Mouse (Mus musculus) limb, embryonic 15.5 days (tissue): ENCODE data around the gene Slc6a17. TPM values are rescaled to one million over a fixed set of nuclear protein-coding genes. Genes with fewer than 3 reads are reported as not detected.

Experiments
- ATAC-seq: fragments of 200-750 bp; cut with Nextera tagmentation; 2 replicates; pipeline ENCODE4 v1.8.0; 2017; ENCODE audit warnings: low read depth, moderate TSS enrichment; ENCODE audit not compliant: insufficient number of reproducible peaks, low FRiP score, low TSS enrichment
- H3K27ac ChIP-seq: fragments of 300-500 bp; sonication (generic); 2 replicates; pipeline ENCODE4 v1.5.1; 2015; ENCODE audit warnings: moderate library complexity, mild to moderate bottlenecking, inconsistent platforms
- H3K27me3 ChIP-seq: fragments of 300-500 bp; sonication (generic); 2 replicates; pipeline ENCODE4 v1.6.1; 2015; ENCODE audit warnings: inconsistent platforms
- H3K36me3 ChIP-seq: fragments of 300-500 bp; sonication (generic); 2 replicates; pipeline ENCODE4 v1.6.1; 2015; ENCODE audit warnings: inconsistent platforms
- H3K4me1 ChIP-seq: fragments of 300-500 bp; sonication (generic); 2 replicates; pipeline ENCODE4 v1.6.1; 2015; ENCODE audit warnings: inconsistent platforms
- H3K4me2 ChIP-seq: fragments of 300-500 bp; sonication (generic); 2 replicates; pipeline ENCODE4 v1.6.1; 2015; ENCODE audit warnings: mild to moderate bottlenecking, inconsistent platforms
- H3K4me3 ChIP-seq: fragments of 300-500 bp; sonication (generic); 2 replicates; pipeline ENCODE4 v1.5.1; 2015; ENCODE audit warnings: mild to moderate bottlenecking, inconsistent platforms
- H3K9ac ChIP-seq: fragments of 300-500 bp; sonication (generic); 2 replicates; pipeline ENCODE4 v1.6.1; 2015; ENCODE audit warnings: inconsistent platforms
- H3K9me3 ChIP-seq: fragments of 300-500 bp; sonication (generic); 2 replicates; pipeline ENCODE4 v1.6.1; 2016; ENCODE audit warnings: inconsistent platforms
- WGBS: fragments of 180-500 bp; shearing (Covaris S2); methylation state at CpG from one replicate; pipeline ENCODE4 v1.1.7; 2015; 5-methylcytosine and 5-hydroxymethylcytosine counted together
- polyA plus RNA-seq: library from polyadenylated mRNA; unstranded; fragments of >200 nt; fragmentation: Nextera tagmentation; extraction: Ambion mirVana; gene quantifications from 2 replicates; pipeline ENCODE4 v1.2.1, GENCODE M21; 2015

Slc6a17 gene
- polyA plus RNA-seq, 1 experiment from 2014 or later = 6.5 TPM

DNA sequence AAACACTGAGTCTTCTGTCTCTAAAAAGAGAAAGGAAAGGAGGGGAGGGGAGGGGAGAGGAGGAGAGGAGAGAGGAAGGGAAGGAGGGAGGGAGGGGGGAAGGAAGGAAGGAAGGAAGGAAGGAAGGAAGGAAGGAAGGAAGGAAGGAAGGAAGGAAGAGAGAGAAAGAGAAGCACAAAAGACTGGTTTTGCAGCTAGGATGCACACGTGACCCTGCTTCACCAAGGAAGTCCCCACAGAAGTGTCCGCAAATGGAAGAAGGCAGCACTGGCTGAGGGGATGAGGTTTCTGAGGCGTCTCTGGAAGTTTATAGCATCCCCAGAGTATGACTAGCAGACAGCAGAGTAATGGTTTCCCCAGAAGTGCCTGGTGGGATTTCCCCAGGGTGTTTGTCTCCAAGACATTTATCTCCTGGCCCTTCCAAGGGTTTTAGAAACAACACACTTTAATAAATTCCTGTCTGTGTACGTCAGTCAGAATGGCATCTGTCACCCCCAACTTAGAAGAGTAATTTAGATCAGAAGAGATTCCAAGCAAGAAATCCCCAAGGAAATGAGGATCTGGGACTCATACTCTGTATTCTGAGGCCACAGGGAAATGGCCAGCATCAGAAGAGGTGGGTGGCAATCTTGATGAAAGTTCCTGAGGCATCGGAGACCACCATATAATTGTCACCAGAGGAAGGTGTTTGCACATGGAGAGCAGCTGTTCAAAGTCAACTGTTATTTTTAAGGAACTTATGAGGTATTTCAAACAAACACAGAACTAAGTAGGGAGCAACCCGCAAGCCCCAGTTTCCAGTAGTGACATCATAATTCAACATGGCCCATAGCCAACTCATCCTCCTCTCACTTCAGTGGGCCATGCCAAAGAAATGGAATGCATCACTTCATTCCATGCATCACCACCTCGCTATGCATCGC lies 25.6 kb upstream of the Slc6a17 start:
- peaks cover 4% of the 10 kb centered on the region; the same call in 1 of the 2 replicates for H3K27me3 ChIP-seq
- H3K4me3 ChIP-seq = no peak overlapping the region
- ATAC-seq = no peak

DNA sequence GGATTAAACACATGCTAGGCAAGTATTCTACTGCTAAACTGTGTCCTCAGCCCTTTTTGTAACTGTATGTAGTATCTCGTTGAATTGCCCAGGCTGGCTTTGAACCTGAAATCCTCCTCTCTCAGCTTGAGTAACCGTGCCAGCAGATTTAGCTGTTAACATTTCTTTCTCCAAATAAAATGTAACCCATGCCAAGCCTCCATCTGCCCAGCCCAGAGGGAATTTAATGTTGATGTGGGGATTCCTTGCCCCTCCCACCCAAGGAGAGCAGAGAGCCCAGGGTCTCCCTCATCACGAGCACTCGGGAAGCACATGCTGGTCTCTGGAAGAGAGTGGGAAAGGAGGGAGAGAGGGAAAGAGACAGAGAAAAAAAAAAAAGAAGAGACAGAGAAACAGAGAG lies 24.8 kb upstream of the Slc6a17 start:
- Histone ChIP-seq H3K36me3 (no peaks in the 10 kb centered on the region), H3K27me3 (peaks cover 4% of the 10 kb centered on the region; the same call in 1 of the 2 replicates), H3K9me3 (no peaks in the 10 kb centered on the region), H3K4me3 (no peak overlapping the region), H3K4me1 (peaks cover 25% of the 10 kb centered on the region), H3K9ac (no peak overlapping the region), H3K4me2 (no peak overlapping the region), H3K27ac (no peak overlapping the region)
- ATAC-seq = no peak
- WGBS = 41% methylated on average over 4 of the region's 4 CpGs

More for the DNA sequence above, 25.6 kb upstream of the Slc6a17 start:
- H3K27ac ChIP-seq = no peak overlapping the region
- no peaks in the 10 kb centered on the region for H3K9me3 ChIP-seq
- peaks cover 22% of the 10 kb centered on the region for H3K4me1 ChIP-seq
- H3K9ac ChIP-seq = no peak overlapping the region
- H3K4me2 ChIP-seq = no peak overlapping the region
- WGBS = 55% methylated on average over 8 of the region's 8 CpGs
- no peaks in the 10 kb centered on the region for H3K36me3 ChIP-seq

DNA sequence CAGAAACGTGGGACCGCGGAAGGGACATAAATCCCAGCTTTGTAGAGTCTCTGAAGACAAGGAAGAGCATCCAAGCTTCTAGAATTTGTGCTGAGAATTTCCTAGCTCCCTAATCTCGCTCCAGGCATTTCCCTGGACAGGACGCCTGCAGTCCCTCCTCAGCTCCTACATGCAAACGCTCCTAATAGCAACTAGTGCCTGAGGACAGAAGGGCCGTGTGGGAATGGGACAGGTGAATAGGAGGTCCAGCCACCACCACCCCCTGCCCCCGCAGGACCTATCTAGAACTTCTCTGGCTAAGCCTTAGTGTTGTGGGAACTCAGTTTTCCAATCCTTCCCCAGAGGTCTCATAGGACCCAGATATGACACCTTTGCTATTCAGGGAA lies 19.7 kb upstream of the Slc6a17 start:
- Histone ChIP-seq H3K9me3 (no peaks in the 10 kb centered on the region), H3K27me3 (peaks cover 7% of the 10 kb centered on the region; the same call in 1 of the 2 replicates), H3K4me3 (peak overlapping the region; percentile 17), H3K27ac (0 out of 2 replicates have a peak overlapping the region, but pooled peaks have one; percentile 24), H3K4me2 (peak overlapping the region; percentile 43), H3K9ac (no peak overlapping the region), H3K36me3 (no peaks in the 10 kb centered on the region), H3K4me1 (peaks cover 12% of the 10 kb centered on the region)
- WGBS = 17% methylated on average over 8 of the region's 8 CpGs
- ATAC-seq = no peak

DNA sequence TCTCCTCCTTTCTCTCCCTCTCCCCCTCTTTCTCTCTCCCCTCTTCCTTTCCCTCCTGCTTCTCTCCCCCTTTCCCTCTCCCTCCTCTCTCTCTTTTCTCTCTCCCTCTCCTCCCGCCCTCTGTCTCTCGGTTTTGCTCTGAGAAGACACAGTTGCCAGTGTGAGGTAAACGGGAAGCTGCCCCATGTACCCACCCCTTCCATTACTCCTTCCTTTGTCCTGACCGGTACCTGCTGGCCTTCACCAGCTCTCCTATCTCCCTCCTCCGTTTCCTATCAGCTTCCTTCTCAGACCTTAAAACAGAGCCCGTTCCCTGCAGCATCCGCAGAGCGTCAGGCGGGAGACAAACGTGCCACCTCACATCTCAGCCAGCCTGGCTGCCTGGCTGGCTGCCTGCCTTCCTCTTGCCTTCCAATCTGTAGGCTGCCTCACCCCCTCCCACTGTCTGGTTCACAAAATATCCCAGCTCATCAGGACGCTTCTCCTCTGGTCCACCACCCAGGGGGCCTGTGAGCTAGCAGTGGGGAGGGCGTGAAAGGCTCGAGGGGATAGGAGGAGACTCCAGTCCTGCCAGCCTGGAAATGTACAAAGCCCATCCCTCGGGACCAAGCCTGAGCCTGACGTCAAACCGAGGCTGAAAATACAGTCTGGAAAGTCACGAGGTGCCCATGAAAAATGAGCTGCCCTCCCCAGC lies 19.1 kb upstream of the Slc6a17 start:
- Histone ChIP-seq H3K4me2 (peak overlapping the region; percentile 43), H3K27me3 (peaks cover 7% of the 10 kb centered on the region; the same call in 1 of the 2 replicates), H3K36me3 (no peaks in the 10 kb centered on the region), H3K4me1 (peaks cover 12% of the 10 kb centered on the region), H3K9ac (no peak overlapping the region), H3K4me3 (peak overlapping the region; percentile 17), H3K27ac (0 out of 2 replicates have a peak overlapping the region, but pooled peaks have one; percentile 24), H3K9me3 (no peaks in the 10 kb centered on the region)
- 4% methylated on average over 17 of the region's 17 CpGs for WGBS
- peak; percentile 63 for ATAC-seq

DNA sequence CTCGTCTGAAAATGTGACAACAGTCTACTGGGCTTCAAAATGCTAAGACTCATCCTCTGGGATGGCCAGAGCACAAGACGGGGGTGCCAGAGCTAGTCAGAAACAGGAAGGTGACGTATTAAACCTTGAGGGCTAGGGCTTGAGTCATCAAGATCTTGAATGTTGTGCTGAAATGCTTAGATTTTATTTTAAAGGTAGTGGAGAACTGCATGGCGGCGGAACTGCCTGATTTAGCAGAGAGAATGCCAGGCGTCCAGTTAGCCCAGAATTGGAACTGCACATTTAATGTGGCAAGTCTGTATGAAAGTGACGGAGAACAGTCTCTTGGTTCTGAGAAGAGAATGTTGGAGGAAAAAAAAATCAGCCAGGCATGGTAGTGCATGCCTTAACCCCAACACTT lies 17.1 kb upstream of the Slc6a17 start:
- H3K36me3 ChIP-seq = no peaks in the 10 kb centered on the region
- no peak overlapping the region for H3K9ac ChIP-seq
- no peak for ATAC-seq
- H3K27ac ChIP-seq = no peak overlapping the region
- H3K4me2 ChIP-seq = no peak overlapping the region
- H3K27me3 ChIP-seq = peaks cover 7% of the 10 kb centered on the region; the same call in 1 of the 2 replicates
- H3K9me3 ChIP-seq = no peaks in the 10 kb centered on the region
- H3K4me1 ChIP-seq = peaks cover 12% of the 10 kb centered on the region
- 86% methylated on average over 7 of the region's 7 CpGs for WGBS
- no peak overlapping the region for H3K4me3 ChIP-seq

DNA sequence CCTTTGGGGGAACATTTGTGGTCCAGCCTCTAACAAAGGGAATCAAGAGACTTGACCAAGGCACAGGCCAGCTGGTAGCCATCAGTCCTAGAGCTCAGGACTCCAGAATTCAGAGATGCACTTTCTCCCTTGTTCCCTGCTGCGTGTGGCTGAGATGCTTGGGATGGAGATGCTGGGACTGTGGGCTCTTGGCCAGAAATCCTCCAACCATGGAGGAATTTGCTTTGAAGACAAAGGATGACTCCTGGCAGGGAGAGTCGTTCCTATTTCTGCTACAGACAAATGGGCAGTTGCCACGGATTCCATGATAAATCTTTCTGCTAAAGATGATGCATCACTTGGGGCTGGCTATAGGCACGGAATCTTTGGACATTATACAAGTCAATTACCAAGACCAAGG lies 15.7 kb upstream of the Slc6a17 start:
- no peak overlapping the region for H3K4me3 ChIP-seq
- no peak overlapping the region for H3K9ac ChIP-seq
- H3K27ac ChIP-seq = no peak overlapping the region
- H3K4me2 ChIP-seq = no peak overlapping the region
- ATAC-seq = no peak
- no peaks in the 10 kb centered on the region for H3K9me3 ChIP-seq
- 0 out of 2 replicates have a peak, but pooled peaks cover 3% of the 10 kb centered on the region for H3K27me3 ChIP-seq
- peaks cover 15% of the 10 kb centered on the region for H3K4me1 ChIP-seq
- WGBS = 51% methylated on average over 4 of the region's 4 CpGs
- H3K36me3 ChIP-seq = no peaks in the 10 kb centered on the region

DNA sequence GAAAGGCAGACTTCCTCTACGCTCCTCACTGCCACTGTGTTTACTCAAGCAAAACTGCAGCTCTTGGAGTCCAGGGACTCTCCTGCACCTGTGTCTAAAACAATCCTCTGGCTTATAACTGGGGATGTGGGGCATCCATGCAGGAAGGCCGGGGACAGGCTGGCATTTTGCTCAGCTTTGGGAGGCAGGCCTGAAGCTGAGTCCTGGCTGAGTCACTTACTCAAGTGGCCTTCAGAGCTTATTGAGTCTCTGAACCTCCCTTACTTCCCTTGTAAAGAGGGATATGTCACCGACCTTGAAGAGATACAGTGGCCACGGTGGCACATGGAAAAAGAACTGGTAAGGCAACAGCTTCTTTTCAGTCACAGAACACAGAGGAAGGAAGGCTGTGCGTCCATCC lies 12.8 kb upstream of the Slc6a17 start:
- Histone ChIP-seq H3K36me3 (no peaks in the 10 kb centered on the region), H3K27me3 (0 out of 2 replicates have a peak, but pooled peaks cover 2% of the 10 kb centered on the region)
- WGBS = 83% methylated on average over 5 of the region's 5 CpGs

DNA sequence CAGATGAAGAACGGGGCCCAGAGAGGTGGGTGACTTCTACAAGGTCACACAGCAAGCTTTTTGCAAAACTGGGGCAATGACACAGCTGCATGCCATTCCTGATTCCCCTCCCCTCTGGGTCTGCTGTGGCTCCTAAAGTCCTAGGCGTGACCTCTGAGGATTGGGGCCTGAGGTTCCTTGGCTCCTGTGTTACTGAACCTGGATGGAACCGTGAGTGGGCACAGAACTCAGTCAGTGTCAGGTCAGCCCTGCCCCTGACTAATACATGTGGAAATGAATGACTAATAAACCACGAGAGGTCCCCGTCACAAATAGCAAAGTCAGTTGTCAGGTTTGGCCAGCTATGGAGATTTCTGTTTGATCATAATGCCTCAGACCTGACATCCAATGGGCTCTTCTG lies 11.4 kb upstream of the Slc6a17 start:
- Histone ChIP-seq H3K4me2 (no peak overlapping the region), H3K36me3 (no peaks in the 10 kb centered on the region), H3K4me3 (no peak overlapping the region), H3K4me1 (peaks cover 6% of the 10 kb centered on the region; the same call in 1 of the 2 replicates), H3K27ac (no peak overlapping the region), H3K9me3 (no peaks in the 10 kb centered on the region), H3K9ac (no peak overlapping the region), H3K27me3 (no peaks in the 10 kb centered on the region)
- WGBS = 72% methylated on average over 5 of the region's 5 CpGs
- ATAC-seq = no peak

More for the DNA sequence above, 12.8 kb upstream of the Slc6a17 start:
- Histone ChIP-seq H3K9ac (no peak overlapping the region), H3K9me3 (no peaks in the 10 kb centered on the region), H3K27ac (no peak overlapping the region), H3K4me3 (no peak overlapping the region), H3K4me2 (no peak overlapping the region), H3K4me1 (peaks cover 6% of the 10 kb centered on the region; the same call in 1 of the 2 replicates)
- ATAC-seq = no peak

DNA sequence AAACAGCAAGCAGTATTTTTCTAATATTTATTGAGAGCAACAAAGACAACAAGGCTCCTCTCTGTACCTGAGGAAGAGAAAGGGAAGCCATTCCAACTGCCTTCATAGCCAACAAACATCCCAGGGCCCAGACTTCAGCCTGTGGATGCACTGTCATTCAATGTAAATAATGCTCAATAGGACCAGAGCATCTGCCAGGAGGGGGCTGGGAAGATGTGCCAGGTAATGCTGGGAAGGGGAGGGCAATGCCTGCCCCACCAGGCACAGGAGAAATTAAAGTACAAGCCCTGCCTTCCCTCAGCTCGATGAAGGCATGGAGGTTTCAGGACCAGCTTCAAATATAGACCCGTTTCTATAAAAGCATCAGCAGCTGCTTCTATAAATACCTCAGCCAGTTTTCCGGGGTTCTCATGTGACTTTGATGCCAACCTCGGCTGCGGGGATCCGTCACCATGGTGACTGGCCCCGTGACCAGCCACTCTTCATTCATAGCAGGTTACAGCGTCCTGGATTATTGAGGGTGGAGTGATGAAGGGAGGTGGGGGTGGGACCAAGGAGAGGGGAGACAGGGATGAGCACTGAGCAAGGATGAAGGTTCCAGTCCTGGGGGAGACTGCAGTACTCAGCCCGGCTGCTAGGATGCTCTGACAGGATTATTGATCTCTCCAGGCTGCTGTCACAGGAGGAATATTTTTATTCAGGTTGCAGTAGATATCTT lies 10.7 kb upstream of the Slc6a17 start:
- Histone ChIP-seq H3K4me1 (peaks cover 6% of the 10 kb centered on the region; the same call in 1 of the 2 replicates), H3K27ac (no peak overlapping the region), H3K9ac (no peak overlapping the region), H3K9me3 (no peaks in the 10 kb centered on the region), H3K4me3 (no peak overlapping the region), H3K4me2 (no peak overlapping the region), H3K27me3 (no peaks in the 10 kb centered on the region), H3K36me3 (no peaks in the 10 kb centered on the region)
- WGBS = 15% methylated on average over 9 of the region's 9 CpGs
- ATAC-seq = no peak

DNA sequence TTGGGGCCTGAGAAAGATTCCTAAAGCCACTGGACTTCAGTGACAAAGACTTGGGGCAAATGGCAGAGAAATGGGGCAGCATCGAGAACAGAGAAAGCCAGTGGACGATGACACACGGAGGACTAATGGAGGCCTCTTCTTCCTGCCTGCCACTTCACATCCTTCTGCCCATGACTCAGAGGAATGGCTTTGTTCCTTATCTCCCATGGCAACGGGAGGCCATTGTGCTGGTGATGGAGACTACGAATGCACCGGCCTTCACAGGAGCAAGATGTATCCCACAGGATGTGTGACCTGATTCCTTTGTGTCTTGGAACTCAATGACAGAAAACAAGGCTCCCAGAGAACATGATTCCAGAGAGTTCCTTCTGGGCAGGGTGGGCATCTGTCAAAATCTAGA lies 6.7 kb upstream of the Slc6a17 start:
- no peak for ATAC-seq
- H3K4me2 ChIP-seq = no peak overlapping the region
- H3K36me3 ChIP-seq = no peaks in the 10 kb centered on the region
- no peaks in the 10 kb centered on the region for H3K9me3 ChIP-seq
- 81% methylated on average over 6 of the region's 6 CpGs for WGBS
- H3K9ac ChIP-seq = no peak overlapping the region
- H3K27ac ChIP-seq = no peak overlapping the region
- H3K4me1 ChIP-seq = peaks cover 6% of the 10 kb centered on the region; the same call in 1 of the 2 replicates
- H3K4me3 ChIP-seq = no peak overlapping the region
- H3K27me3 ChIP-seq = 0 out of 2 replicates have a peak, but pooled peaks cover 5% of the 10 kb centered on the region

DNA sequence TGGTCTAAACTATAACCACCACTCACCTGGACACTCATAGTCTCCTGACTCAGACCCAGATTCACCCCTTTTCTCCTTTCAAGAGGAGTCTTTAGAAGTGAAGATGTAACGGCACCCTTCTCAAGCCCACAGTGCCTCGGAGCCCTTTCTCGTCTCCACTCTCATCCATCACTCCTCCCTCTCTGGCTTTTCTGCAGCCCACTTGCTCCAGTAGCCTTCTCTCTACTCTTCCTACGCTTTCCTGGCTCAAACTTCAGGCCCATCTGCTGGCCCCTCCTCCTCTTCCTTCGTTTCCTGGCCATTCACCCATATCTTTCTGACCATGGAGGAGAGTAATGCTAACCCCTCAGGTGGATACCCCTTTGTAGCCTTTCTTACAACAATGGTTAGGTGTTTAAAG lies 3.1 kb upstream of the Slc6a17 start:
- no peak for ATAC-seq
- Histone ChIP-seq H3K4me2 (no peak overlapping the region), H3K27me3 (peaks cover 27% of the 10 kb centered on the region), H3K9me3 (no peaks in the 10 kb centered on the region), H3K9ac (no peak overlapping the region), H3K4me1 (peaks cover 15% of the 10 kb centered on the region), H3K36me3 (no peaks in the 10 kb centered on the region), H3K27ac (no peak overlapping the region), H3K4me3 (no peak overlapping the region)
- WGBS = 73% methylated on average over 5 of the region's 5 CpGs
